Mouse (Mus musculus): ENCODE results near the gene Pde1c.

Gene Pde1c

DNA sequence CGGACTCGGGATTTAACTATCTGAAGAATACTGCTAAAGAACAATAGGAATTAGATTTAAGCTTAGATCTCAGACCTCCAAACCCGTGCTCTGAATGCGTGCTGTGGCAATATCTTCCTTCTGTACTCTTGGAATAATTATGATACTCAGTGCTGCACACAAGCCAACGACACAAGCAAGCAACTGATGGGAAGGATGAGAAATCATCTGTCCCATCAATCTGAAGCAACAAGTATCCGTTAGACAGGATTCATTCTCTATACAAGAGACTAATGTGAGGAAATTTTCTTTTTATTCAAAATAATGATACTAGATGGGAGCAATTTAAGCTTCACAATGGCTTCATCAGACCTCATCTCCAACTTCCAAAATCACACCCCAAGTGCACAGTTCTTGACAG, 237.5 kb downstream of the Pde1c start:
- DNase-seq (ENCODE audit: low spot score in 2 of 2) = no peak

DNA sequence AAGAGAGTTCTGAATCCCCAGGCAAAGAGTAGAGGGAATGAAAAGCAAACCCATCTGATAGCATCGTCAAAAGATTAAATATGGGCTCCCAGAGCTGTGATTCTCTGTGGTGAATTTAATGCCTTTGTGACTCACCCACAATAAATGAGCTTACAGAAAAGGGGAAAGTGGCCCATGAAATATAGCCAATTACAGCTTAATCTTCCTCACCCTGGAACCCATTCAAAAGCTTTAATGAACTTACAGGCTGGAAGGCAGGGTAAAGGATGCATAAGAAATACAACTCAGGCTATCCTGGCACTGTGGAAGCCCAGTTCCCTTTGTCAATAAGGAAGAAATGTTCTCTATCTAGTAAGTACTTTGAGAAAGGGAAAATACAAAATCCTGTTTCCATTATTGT, 240.8 kb downstream of the Pde1c start:
- no peak for DNase-seq (ENCODE audit: low spot score in 2 of 2)

DNA sequence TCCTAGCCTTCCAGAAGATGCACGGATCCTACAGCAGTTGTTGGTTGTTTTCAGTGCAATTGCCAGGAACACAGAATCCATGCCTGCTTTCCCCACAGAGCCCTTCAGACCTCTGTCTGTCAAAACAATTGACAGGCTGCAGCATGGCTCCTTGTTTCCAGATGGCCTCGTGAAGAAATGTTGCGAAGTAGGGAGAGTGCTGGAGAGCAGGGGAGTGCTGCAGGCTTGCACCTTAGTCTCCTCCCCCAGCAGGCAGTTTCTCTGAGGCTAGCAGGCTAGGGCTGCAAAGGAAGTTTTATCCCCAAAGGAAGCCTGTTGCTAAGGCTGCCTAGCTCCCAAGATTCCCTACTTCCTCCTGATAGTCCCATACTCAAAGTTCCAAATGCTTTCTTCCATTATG, 246.1 kb downstream of the Pde1c start:
- no peak for DNase-seq (ENCODE audit: low spot score in 2 of 2)

DNA sequence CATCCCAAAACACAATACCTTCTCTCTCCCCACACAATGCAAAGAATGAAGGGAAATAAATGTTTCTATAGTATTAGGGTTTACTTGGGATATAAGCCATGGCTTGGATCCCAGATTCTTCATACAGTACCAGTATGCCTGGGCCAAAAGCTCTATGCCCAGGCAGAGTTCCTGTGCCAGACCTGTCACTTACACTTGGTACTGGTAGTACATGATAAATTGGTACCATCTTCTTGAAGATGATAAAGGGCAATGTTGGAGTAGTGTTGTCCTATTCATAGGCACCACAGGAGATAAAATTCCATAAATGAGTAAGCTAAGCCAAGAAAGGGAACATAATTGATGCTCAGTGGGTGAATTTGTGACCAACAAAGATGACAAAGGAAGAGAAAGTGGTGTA, 258.6 kb downstream of the Pde1c start:
- no peak for DNase-seq (ENCODE audit: low spot score in 2 of 2)

DNA sequence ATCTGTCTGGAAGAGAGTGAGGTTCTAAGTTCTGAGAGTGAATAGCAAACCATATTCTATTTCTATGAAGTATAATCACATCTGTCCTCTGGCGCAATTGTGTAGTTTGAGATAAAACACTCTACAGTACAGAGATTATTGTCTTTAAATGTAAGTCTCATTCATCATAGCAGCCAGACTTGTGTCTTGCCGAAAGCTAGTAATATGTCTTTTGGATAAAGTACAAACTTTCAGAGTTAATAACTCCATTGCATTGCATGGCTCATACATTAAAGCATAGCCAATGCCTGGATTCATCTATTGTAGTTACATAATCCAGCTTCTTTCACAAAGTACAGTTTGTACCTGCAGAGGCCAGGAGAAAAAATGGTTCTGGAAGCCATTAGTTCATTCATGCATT, 262.8 kb downstream of the Pde1c start:
- no peak for DNase-seq (ENCODE audit: low spot score in 2 of 2)

GRCm38 (mm10) chr6:56292176-56292575, 276.7 kb downstream of the Pde1c start:
- DNase-seq (ENCODE audit: low spot score in 2 of 2) = no peak

GRCm38 (mm10) chr6:56289307-56289706, 279.6 kb downstream of the Pde1c start:
- DNase-seq (ENCODE audit: low spot score in 2 of 2) = no peak

- no peak for DNase-seq (ENCODE audit: low spot score in 2 of 2)
These were observed 284.1 kb downstream of the Pde1c start for GRCm38 (mm10) chr6:56284821-56285220.

DNA sequence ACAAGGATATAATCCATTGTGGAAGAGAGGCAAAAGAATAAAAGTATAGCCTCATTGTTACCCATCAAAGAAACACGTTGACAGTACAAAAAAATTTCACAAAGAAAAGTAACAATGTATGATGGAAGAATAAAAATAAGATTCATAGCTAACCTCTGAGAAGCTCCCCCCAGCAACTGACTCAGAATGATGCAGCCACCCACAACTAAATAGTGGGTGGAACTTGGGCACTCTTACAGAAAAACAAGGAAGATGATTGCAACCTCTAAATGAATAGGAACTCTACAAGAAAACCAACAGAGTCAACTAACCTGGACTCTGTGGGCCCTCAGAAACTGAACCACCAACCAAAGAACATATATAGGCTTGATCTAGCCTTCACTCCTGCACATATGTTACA, 293.4 kb downstream of the Pde1c start:
- DNase-seq (ENCODE audit: low spot score in 2 of 2) = no peak

- no peak for DNase-seq (ENCODE audit: low spot score in 2 of 2)
These were observed 297.2 kb downstream of the Pde1c start for GRCm38 (mm10) chr6:56271741-56272140.

DNA sequence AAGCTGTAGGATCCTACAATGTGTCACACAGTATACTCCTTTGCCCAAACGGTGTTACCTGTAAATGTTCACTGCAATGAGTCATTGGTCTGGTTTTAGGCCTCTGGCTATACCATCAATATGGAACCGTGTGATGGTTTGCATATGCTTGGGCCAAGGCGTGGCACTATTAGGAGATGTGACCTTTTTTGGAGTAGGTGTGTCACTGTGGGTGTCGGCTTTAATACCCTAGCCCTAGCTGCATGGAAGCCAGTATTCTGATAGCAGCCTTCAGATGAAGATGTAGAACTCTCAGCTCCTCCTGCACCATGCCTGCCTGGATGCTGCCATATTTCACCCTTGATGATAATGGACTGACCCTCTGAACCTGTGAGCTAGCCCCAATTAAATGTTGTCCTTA, 304.4 kb downstream of the Pde1c start:
- no peak for DNase-seq (ENCODE audit: low spot score in 2 of 2)

GRCm38 (mm10) chr6:56260118-56260517, 308.8 kb downstream of the Pde1c start:
- no peak for DNase-seq (ENCODE audit: low spot score in 2 of 2)

GRCm38 (mm10) chr6:56257555-56258297, 311.2 kb downstream of the Pde1c start:
- DNase-seq (ENCODE audit: low spot score in 2 of 2) = no peak

DNA sequence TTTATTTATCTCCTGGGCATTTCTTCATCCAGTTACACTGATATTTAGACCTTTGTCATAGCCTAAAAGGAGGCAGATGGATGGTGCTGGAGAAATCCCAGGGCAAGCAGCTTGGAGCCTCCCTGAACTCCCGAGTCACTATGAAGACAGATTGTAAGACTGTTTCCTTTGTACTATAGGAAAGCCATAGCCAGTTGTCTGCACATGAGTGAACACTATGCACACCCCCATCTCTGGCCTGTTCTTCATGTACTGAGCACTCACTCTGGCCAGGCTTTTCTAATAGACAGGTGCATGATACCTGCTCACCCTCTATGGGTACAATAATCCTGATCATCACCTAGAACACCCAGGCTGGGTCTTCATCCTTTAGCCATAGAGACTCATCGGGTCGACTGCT, 318.8 kb downstream of the Pde1c start:
- no peak for DNase-seq (ENCODE audit: low spot score in 2 of 2)

DNA sequence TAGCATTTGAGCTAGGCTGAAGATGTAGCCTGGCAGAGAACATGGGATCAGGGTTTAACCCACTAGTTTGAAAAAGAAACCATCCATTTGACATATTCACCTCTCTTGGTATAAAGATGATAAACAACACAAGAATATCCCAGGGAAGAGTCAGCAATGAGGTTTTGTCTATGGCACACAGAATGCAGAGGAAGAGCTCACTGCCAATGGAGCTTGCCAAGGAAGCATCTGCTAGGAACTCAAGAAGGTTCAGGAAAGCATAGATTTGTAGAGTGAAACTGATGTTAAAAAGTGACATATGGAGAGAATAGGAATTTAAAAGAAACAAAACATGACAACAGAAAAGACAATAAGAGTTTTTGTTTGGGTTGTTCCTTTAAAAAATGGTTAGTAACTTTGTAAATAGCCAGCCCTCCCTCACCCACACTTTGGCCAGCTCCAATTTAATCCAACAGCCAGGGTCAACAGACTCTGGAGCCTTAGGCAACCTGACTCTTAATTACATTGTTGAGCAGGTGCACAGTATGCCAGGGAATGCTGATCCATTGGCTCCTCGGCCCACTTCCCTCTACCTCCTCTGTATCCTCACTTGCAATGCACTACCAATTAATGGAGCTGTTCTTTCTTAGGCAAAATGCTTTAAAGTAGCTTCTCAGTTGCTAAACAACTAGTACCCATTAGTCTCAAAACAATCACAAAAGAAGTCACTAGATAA, 377.3 kb downstream of the Pde1c start:
- no peak for DNase-seq (ENCODE audit: low spot score in 2 of 2)

DNA sequence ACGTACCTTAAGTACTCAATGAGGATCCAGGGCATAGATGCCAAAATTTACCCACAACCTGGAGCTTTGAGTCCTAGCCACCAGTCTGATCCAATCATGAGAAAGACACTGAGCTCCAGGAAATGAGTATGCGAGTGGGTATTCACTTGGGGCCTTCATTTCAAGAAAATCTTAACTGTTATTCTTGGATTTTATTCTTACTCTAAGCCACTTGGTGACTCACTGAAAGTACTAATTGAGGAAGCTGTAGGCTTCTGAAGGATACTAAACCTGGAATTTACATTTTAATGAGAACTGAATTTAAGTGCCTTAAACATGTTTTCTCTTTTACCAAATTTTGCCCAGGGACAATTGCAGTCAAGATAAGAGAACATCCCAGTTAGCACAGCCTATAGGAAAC, 392.4 kb downstream of the Pde1c start:
- DNase-seq (ENCODE audit: low spot score in 2 of 2) = no peak

- DNase-seq (ENCODE audit: low spot score in 2 of 2) = no peak
These were observed 396.7 kb downstream of the Pde1c start for GRCm38 (mm10) chr6:56172172-56172571.

DNA sequence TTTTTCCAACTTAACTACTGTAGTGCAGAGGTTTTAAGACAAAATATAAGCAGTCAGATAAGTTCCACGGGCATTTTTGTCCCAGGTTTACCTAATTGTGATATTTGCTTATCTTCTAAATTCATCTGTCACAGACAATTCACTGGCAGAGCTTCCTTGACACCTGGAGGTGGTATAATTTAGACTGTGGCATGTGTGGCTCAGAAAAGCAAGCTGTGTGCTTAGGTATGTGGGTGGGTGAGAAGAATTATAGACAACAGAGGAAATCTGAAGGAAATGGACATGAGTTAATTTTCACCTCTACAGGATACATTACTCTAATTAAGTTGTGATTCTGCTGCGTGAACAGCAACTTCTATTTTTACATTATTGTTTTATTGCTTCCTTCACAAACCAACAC, 400.2 kb downstream of the Pde1c start:
- peak; percentile 23 to 37 for DNase-seq (ENCODE audit: low spot score in 2 of 2)

DNA sequence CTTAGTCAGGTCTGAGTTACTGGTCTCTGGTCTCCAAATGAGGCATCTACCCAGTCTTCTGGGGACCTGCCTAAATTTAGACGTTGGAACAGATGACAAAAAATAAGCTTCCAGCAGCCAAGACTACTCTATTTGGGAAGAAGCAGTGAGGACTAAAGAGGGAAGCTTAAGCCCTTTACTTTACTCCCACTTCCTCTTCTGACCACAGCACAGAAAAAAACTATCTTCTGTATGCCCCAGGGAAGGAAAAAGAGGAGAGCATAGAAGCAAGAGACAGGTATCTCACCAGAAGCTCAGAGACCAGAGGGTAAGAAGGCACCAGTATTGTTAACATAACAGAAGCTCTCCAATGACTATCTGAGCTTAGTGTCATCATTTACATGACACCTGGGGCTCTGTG, 410.7 kb downstream of the Pde1c start:
- no peak for DNase-seq (ENCODE audit: low spot score in 2 of 2)

DNA sequence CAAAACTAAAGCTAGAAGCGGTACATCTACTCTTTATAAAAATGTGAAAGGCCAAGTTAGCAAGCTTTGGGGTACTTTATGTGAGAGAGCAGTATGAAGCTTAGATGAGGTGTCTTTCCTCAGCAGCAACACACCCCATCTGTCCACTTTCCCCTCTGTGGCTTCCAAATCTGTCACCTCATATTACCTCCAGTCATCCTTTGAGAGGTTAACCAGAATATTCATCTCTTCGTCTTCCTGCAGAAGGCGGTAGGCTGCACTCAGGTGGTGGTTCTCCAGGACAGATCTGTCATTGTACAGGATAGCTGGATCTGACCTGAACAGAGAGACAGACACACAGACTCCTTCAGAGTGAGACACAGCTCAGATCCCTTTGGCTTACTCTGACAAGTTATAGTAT, 412.1 kb downstream of the Pde1c start:
- no peak for DNase-seq (ENCODE audit: low spot score in 2 of 2)

DNA sequence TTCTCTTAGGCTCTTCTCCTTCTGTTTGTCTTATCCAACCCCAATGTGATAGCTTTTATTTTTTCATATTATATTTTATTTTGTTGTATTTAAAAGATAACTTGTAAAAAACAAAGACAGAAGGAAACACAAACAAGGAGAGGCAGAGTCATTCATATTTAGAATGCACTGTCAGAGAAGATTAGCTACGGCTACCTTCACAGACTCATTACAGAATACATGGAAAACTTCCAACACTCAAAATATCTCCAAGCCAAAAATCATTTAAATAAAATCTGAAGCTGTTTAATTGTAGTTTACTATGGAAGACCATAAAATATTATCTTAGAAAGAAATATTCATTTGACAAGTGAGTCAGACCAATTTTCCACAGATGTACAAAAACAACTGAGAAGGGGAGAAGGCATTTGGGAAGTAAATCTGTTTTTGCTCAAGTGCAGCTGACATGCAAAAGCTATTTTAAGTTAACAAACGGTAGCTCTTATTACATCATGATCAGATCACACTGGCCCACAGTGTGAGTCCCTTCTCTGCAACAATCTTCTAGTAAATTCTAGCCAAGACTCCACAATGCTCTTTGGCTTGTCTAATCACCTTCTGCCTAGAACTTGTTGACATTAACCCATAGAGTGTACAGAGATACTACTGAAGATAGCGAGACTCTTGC, 438.3 kb downstream of the Pde1c start:
- no peak for DNase-seq (ENCODE audit: low spot score in 2 of 2)

DNA sequence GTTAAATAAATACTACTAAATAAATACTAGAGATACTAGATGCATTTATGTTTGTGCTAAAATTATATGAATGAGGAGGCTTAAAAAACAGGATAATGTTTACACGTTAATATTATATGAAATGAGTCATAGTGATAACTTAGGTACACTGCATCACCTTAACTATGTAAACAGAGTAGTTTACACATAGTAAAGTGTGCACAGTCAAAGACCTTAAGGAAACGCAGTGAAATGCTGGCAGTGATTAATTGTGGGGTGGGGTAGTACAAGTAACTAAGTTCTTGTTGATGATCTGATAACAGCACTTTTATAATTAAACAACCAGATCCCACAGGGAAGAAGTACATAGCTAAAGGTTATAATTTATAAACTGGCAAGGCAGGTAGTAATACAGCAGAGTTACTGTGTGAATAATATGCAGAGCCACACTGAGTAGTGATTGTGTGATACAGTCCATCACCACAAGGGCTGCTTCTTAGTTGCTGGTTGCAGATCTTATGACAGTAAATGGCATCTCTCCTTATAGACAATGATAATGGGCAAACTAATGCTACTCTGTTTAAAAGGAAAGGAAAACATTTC, 469.3 kb downstream of the Pde1c start:
- DNase-seq (ENCODE audit: low spot score in 2 of 2) = no peak

DNA sequence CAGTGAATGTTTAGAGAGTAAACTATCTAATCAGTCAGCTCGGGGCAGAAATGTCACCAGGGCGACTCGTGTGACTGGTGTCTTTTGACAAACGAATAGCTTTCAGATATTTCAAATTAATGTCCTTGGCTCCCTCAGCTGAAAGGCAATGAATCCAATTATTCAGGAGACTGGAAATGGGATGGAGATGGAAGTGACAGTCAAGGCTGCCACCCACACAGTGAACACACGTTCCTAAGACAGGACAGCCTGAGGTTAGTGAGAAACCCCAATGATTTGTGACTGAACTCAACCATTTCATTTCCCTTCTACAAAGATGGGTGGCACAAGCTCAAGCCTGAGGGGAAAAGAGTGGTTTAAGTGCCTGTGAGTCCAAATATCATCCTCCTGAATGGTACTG, 470.5 kb downstream of the Pde1c start:
- no peak for DNase-seq (ENCODE audit: low spot score in 2 of 2)
